Mouse (Mus musculus) cortical plate, adult 2 months (tissue): ENCODE measurements around the gene Dnmt3a.

Experiments used
- CTCF ChIP-seq: fragments of 200-500 bp; IDR thresholded peaks from 2 replicates; pipeline ENCODE4 v1.5.1; 2011; ENCODE audit warnings: mild to moderate bottlenecking, control low read depth, low read length; ENCODE audit not compliant: insufficient read depth; ENCODE audit errors: extremely low read depth
- POLR2A ChIP-seq: fragments of 200-500 bp; IDR thresholded peaks from 2 replicates; pipeline ENCODE4 v1.6.1; 2011; ENCODE audit warnings: mild to moderate bottlenecking, low read length, control low read depth; ENCODE audit not compliant: insufficient read depth; ENCODE audit errors: extremely low read depth

DNA sequence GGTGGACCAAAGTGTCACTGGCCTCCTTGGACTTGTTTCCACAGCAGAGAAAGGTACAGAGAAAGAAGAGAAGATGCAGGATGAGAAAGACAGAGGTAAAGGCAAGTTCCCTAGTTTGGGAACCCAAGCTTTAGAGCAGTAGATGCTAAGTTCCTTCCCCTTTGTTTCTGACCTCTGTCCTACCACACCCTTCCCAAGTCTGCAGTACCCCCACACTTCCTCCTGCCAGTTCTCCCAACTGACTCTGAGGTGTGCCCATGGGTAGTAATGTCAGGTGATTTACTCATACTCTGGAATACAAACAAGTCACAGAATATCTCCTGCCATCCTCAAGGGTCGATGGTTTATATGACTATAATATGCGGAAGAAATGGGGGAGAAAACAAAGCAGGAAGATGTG, 29.8 kb upstream of the Dnmt3a start:
- no peak for TF ChIP-seq POLR2A
- no peak for TF ChIP-seq CTCF
